Mouse (Mus musculus): ENCODE data around the gene Stk26. TPM values are rescaled to one million over a fixed set of nuclear protein-coding genes. Genes with fewer than 3 reads are reported as not detected.

Stk26 gene
- polyA plus RNA-seq, 1 experiment from 2014 or later = 4.9 TPM

DNA sequence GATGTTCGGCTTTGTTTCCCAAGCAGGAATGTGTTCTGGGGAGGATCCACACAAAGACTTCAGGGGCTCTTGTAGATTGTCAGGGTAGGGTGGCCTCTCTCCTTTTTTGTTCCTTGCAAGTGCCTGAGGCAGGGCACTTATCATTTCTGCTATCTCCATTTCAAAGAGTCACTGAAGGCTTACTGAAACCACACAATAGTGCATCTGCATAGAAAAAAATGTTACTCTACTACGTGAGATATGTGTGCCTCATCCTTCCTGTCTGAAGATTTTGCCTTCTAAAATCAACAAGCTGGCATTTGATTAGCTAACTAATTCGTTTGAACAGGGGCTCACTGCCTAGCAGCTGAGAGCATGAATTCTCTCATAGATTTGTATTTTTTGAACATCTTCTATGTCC lies 89.5 kb downstream of the Stk26 start:
- no peak overlapping the region for H3K4me2 ChIP-seq
- no peak overlapping the region for H3K9ac ChIP-seq
- DNase-seq (no peak), ATAC-seq (ENCODE audit: low read depth) (no peak)
- no peaks in the 10 kb centered on the region for H3K9me3 ChIP-seq (replicated peaks)
- no peak overlapping the region for H3K4me3 ChIP-seq (replicated peaks)
- no peak overlapping the region for H3K27ac ChIP-seq
- 33% methylated on average over 3 of the region's 3 CpGs for WGBS (ENCODE audit: insufficient replicate concordance)
- H3K36me3 ChIP-seq = no peaks in the 10 kb centered on the region
- H3K4me1 ChIP-seq (replicated peaks) = peaks cover 14% of the 10 kb centered on the region
- H3K27me3 ChIP-seq = no peaks in the 10 kb centered on the region

DNA sequence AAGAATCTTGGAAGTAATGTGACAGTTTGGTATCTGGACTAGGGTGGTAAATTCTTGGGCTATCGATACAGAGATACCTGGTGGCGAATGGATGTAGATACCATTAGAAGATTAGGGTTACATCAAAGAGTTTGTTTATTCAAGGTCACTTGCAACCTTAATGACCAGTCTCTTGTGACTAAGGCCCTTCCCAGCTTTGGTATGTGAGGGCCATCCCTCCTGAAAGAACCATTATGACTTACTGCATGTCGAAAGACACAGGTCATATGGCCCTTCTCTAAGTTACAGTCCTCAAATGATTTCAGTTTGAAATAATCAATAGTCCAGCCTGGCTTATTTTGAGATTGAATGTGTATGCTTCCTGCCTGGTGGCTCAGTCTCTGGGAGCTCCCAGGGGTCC lies 96.3 kb downstream of the Stk26 start:
- H3K36me3 ChIP-seq = no peaks in the 10 kb centered on the region
- H3K4me1 ChIP-seq (replicated peaks) = no peaks in the 10 kb centered on the region
- ATAC-seq (ENCODE audit: low read depth) = no peak
- H3K9ac ChIP-seq = no peak overlapping the region
- no peak overlapping the region for H3K4me3 ChIP-seq (replicated peaks)
- no peaks in the 10 kb centered on the region for H3K27me3 ChIP-seq
- no peak overlapping the region for H3K27ac ChIP-seq
- WGBS (ENCODE audit: insufficient replicate concordance) = 65% methylated on average over 3 of the region's 3 CpGs
- no peak overlapping the region for H3K4me2 ChIP-seq
- DNase-seq = no peak
- no peaks in the 10 kb centered on the region for H3K9me3 ChIP-seq (replicated peaks)

DNA sequence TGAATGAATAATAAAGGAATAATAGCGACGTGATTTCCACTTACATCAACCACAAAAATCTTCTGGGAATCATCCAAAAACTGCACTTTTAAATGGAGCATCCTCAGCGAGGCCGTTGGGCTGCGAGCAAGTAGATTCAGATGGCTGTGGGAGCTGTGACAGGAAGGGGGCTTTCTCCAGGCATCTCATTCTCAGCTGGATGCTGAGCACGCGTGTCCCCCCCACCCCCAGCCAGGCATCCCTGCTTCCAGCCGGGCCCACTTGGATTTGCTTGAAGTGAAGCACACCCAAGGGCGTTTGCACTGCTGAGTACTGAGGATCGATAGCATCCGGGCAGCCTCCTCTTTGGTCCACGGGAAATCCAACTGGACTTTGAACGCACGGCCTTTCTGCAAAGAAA lies 101.8 kb downstream of the Stk26 start, which contains the start of gene Frmd7:
Gene Frmd7, minus strand, starts transcription at position 101 of the 400 bp plus-strand sequence.
- Histone ChIP-seq H3K27ac (no peak within 1 kb of the TSS), H3K27me3 (no peaks in the 10 kb centered on the region), H3K4me1 (replicated peaks) (no peaks in the 10 kb centered on the region), H3K36me3 (no peaks in the 10 kb centered on the region), H3K4me2 (no peak within 1 kb of the TSS), H3K9ac (no peak within 1 kb of the TSS), H3K9me3 (replicated peaks) (no peaks in the 10 kb centered on the region), H3K4me3 (replicated peaks) (no peak within 1 kb of the TSS)
- no peak for DNase-seq
- 65% methylated on average over 14 of the region's 14 CpGs for WGBS (ENCODE audit: insufficient replicate concordance)
- ATAC-seq (ENCODE audit: low read depth) = no peak

Other genes starting within 250 kb of the Stk26 start
- 0.12 and 0.23 TPM in 2 replicates for gene Frmd7, start 101.7 kb downstream of the Stk26 start, polyA plus RNA-seq (2015; fragmentation: Nextera tagmentation; extraction: Ambion mirVana)
- gene Rap2c, start 177.0 kb downstream of the Stk26 start, polyA plus RNA-seq (2015; fragmentation: Nextera tagmentation; extraction: Ambion mirVana) = 9.2 and 11.8 TPM in 2 replicates